Mouse (Mus musculus) telencephalon, adult 2 months (tissue): ENCODE measurements around the gene Gm3500.
"Not testable (repeated sequence)": the region's sequence is repeated elsewhere in the genome, so short reads cannot be mapped to it uniquely, and the experiment has no call there.

Experiments
- DNase-seq: peaks from one replicate; pipeline ENCODE4 v3.0.0-alpha.2; 2011; ENCODE audit warnings: low read depth, low spot score

Gm3500 gene

GRCm38 (mm10) chr14:5388949-5389348 is at the start of gene Gm3500:
Gene Gm3500, minus strand, starts transcription at chr14:5389049.
- not testable (repeated sequence) for DNase-seq

GRCm38 (mm10) chr14:5334828-5335227 is 54.0 kb downstream of the Gm3500 start, which contains the start of gene Gm3542:
Gene Gm3542, minus strand, starts transcription at chr14:5334928.
- DNase-seq: not testable (repeated sequence)
